Mouse (Mus musculus): Measurements from ENCODE around the gene Slc16a5. TPM values are rescaled to one million over a fixed set of nuclear protein-coding genes. Genes with fewer than 3 reads are reported as not detected.
"Not testable (repeated sequence)": the region's sequence is repeated elsewhere in the genome, so short reads cannot be mapped to it uniquely, and the experiment has no call there.

Gene Slc16a5
- total RNA-seq, 2 experiments from 2014 or later: not detected

- DNase-seq (ENCODE audit: low spot score in 2 of 2): no peak
Measured at GRCm38 (mm10) chr11:115447321-115447885, 14.9 kb upstream of the Slc16a5 start.

DNA sequence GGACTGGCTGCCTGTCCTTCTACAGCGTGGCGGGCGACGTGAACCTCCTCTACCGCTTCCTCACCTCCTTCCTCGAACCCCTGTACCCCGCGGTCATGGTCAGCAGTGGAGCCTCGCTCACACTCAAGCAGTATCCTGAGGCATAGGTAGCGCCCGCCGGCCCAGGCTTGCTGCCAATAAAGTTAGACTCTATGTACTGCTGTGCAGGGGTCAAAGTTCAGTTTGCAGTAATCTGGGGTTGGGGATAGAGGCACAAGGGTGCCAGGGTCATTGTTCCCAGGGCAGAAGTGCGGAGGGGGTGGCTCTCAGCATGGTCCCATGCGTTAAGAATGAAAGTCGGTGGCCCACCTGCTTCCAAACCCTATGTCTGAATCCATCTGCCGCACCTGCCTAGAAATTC lies 14.2 kb upstream of the Slc16a5 start:
- DNase-seq (ENCODE audit: low spot score in 2 of 2): no peak

DNA sequence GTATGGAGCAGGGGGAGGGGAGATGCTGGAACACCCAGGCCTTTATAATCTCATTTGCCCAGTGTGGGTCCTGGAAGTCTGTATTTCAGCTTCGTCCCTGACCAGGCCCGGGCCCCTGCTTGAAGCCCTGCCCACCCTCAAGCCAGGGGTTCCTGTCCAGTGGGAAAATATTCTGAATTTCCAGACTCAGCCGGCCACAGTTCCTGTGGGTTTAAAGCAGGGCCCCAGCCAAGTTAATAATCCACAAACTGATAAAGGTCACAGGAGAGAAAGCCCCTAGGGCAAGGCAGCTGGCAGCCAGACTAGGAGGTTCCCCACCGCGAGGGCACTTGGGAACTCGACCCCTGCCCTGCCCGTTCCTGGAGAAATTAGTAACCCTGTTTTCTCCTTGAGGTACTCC lies 13.3 kb upstream of the Slc16a5 start:
- no peak for DNase-seq (ENCODE audit: low spot score in 2 of 2)

- no peak for DNase-seq (ENCODE audit: low spot score in 2 of 2)
Measured at GRCm38 (mm10) chr11:115450176-115450575, 12.1 kb upstream of the Slc16a5 start.

GRCm38 (mm10) chr11:115451781-115452241 lies 10.5 kb upstream of the Slc16a5 start:
- DNase-seq (ENCODE audit: low spot score in 2 of 2): no peak

DNA sequence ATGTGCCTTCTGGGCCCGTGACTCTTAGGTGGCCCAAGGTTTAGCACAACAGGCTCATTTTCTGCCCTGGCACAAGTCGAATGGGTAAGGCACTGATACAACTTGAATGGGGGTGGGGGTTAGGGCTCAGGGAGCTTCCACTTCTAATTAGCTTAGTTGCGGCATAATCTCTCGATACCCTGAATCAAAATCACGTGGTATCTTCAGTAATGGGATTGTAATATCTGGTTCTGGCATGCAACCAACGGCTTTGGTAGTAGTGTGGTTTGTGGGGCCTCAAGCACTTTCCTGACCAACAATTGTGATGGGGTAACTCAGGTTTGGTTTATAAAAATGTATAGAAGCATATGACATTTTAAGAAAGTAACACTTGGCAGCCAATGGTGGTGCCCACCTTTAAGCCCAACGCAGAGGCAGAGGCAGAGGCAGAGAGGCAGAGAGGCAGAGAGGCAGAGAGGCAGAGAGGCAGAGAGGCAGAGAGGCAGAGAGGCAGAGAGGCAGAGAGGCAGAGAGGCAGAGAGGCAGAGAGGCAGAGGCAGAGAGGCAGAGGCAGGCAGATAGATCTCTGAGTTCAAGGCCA lies 9.9 kb upstream of the Slc16a5 start:
- DNase-seq (ENCODE audit: low spot score in 2 of 2): no peak

- no peak for DNase-seq (ENCODE audit: low spot score in 2 of 2)
Measured at GRCm38 (mm10) chr11:115453306-115453705, 9.0 kb upstream of the Slc16a5 start.

- not testable (repeated sequence) for DNase-seq (ENCODE audit: low spot score in 2 of 2)
Measured at GRCm38 (mm10) chr11:115454822-115455221, 7.5 kb upstream of the Slc16a5 start.

GRCm38 (mm10) chr11:115455619-115456018 lies 6.7 kb upstream of the Slc16a5 start:
- no peak for DNase-seq (ENCODE audit: low spot score in 2 of 2)

DNA sequence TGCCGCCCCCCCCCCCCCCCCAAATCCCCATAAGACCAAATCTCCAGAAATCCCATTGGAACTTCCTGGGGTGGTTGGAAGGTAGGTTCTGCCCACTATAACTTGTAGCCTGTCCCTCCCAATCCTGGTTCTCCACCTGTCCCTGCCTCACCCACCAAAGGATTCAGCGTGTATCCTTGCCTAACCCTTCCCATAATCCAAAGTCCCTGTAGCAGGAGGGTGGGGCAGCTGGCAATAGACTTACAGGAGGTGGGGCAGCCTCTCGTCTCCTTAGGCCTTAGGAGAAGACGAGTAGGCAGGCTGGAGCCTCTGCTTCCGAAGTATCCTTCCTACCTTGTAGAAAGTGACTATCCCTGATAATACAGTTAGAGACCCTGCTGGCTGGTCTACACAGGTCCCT lies 6.1 kb upstream of the Slc16a5 start:
- DNase-seq (ENCODE audit: low spot score in 2 of 2): no peak

GRCm38 (mm10) chr11:115457405-115457804 lies 4.9 kb upstream of the Slc16a5 start:
- no peak for DNase-seq (ENCODE audit: low spot score in 2 of 2)

- DNase-seq (ENCODE audit: low spot score in 2 of 2): no peak
Measured at GRCm38 (mm10) chr11:115460976-115461375, 1.3 kb upstream of the Slc16a5 start.

DNA sequence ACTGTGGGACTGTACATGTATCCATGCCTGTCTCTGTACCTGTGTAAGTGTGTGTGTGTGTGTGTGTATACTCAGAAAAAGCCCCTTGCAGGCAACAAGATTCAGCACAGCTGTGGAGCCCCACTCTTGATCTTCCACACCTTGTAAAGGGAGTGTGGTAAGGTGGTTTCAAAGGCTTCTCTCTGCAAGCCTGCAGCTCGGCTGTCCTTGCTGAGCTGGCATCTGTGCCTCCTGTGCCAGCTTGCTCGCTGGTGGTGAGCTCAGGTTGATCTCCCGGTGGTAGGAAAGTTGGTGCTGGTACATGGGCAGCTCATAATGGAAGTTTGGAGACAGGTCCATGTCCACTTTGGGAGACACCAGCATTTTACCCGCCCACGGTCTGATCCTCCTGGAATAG lies 430 bp upstream of the Slc16a5 start:
- no peak for DNase-seq (ENCODE audit: low spot score in 2 of 2)

GRCm38 (mm10) chr11:115463397-115463796 lies 1.1 kb downstream of the Slc16a5 start:
- DNase-seq (ENCODE audit: low spot score in 2 of 2): no peak

- no peak for DNase-seq (ENCODE audit: low spot score in 2 of 2)
Measured at GRCm38 (mm10) chr11:115464851-115465250, 2.6 kb downstream of the Slc16a5 start.

GRCm38 (mm10) chr11:115467217-115467618 lies 4.9 kb downstream of the Slc16a5 start:
- no peak for DNase-seq (ENCODE audit: low spot score in 2 of 2)

DNA sequence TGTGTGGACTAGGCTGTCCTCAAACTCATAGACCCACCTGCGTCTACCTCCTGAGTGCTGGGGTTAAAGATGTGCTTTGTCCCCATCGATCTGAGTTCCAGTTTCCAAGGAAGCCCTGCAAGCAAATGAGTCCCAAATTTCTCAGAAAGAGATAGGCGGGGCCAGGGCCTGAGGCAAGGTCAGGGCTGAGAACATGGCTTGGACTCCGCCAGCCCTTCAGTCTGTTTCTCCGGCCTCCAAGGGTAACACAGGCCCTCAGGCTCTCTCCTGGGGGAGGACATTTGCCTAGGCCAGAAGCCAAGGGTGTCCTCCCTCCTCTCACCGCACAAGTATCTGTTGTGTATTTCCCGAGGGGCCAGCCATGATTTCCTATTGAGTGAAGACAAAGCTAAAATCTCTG lies 9.9 kb downstream of the Slc16a5 start:
- no peak for DNase-seq (ENCODE audit: low spot score in 2 of 2)

DNA sequence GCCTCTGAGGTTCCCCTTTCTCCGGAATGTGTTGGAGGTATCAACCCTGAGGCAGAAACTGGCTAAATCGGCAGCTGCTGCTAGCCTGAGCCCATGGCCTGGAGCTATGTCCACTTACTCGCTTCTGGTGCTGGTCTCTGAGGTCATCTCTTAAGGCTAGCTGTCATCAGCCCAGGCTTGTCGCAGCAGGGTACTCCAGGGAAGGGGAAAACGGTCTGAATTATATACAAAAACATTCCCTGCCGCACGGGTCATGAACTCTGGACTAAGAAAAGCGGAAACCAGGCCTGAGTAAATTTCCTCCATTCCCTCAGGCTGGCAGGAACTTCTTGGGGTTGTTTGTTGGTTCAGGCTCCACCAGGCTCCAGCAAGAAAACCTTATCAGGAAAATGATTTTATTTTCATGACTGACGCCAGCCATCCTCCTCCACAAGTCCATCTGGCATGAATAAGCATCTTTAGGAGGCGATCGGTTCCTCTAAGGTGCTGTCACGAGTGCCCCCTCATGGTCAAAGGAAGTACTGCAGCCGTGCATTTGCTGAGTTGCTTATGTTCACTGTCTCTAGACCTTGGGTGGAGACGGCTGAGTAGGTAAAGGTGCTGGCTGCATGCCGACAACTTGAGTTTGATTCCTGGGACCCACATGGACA lies 11.5 kb downstream of the Slc16a5 start:
- DNase-seq (ENCODE audit: low spot score in 2 of 2): peak; percentile 96 to 98

DNA sequence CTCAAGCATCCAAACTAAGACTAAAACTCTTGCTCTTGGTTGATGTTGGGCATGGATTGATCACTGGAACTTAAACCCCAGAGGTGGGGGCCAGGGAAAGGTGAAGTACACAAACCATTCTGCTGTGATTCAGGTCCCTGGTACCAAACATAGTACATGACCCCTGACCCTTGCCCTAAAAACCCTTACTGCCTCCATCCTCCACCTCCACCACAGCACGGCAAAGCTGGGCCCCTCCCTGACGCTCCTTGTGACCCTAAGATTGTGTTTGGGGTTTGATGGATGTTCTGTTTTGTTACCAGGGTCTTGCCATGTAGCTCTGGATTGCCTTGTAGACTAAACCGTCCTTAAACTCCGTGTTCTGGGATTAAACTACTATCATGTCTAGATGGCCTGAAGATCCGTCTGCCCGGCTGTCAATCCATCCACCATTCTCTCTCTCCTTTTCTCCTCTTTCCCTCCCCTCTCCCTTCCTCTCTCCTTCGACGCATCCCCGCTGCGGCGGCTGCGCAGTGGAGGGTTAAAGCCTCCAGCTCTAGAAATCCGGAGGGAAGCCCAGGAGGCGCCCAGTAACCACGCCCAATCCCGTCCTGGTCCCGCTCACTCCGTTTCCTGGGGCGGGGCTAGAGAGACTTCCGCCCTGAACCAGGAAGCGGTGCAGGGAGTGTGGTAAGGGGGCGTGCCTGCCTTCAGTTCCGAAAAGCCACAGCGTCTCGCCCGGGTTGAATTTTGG lies 12.9 kb downstream of the Slc16a5 start, which contains the start of gene Armc7:
TSS of gene Armc7 (plus strand) at position 643 of the 733 bp plus-strand sequence.
- peak; percentile 95 for DNase-seq (ENCODE audit: low spot score in 2 of 2)

- DNase-seq (ENCODE audit: low spot score in 2 of 2): no peak
Measured at GRCm38 (mm10) chr11:115475758-115476237, 13.5 kb downstream of the Slc16a5 start.

DNA sequence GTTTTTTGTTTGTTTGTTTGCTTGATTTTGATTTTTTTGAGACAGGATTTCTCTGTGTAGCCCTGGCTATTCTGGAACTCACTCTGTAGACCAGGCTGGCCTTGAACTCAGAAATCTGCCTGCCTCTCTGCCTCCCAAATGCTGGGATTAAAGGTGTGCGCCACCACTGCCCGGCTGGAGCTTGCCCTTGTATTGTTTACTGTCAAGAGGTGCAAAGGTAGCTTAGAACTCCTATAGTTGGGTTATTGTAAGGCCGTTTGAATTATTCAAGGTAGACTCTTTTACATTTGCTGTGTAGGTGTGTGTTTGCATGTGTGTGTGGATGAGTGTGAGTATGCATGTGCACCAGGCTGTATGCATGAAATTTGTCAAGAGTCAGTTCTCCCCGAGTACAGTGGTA lies 14.4 kb downstream of the Slc16a5 start:
- DNase-seq (ENCODE audit: low spot score in 2 of 2): not testable (repeated sequence)

GRCm38 (mm10) chr11:115477388-115477787 lies 15.1 kb downstream of the Slc16a5 start:
- DNase-seq (ENCODE audit: low spot score in 2 of 2): not testable (repeated sequence)

All from left cerebral cortex, adult 18-20 months (tissue).